Mouse (Mus musculus) subcutaneous adipose tissue, adult 2 months (tissue): Measurements from ENCODE around the gene Nfam1. TPM values are rescaled to one million over a fixed set of nuclear protein-coding genes. Genes with fewer than 3 reads are reported as not detected.

ENCODE experiments used
- polyA plus RNA-seq: library from polyadenylated mRNA; depleted of rRNA; stranded (reverse); fragments of >200 nt; gene quantifications from 2 replicates; pipeline ENCODE4 v1.2.3, GENCODE M21; 2012; ENCODE audit warnings: low replicate concordance; rRNA removed

The Nfam1 gene
- polyA plus RNA-seq, result 10.2 and 14.0 TPM in 2 replicates

DNA sequence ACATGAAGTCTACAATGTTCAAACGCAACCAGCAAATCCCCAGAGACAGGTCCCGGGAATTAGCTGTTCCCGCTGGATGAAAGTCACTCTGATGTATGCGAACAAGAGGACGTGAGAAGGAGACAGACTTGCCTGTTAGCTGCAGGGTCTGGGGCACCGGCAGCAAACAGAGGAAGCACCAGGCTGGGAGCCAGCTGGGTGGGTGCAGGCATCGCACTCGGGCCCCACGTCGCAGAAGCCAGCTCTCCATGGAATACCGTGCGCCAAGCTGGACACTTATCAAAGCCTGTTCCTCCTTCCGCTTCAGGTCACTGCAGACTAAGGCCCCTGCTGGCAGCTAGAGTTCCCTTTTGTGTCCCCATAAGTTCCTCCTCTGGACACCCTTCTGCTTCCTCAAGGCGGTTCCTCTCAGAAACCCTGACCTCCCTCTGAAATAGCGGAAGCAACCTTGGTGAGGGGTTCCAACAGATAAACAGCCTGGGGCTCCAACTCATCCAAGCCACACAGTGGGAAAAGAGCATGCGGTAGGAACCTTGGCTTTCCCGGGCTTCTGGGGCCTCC, at the start of gene Nfam1:
Nfam1 (minus strand) TSS at position 326 of the 561 bp plus-strand sequence.

DNA sequence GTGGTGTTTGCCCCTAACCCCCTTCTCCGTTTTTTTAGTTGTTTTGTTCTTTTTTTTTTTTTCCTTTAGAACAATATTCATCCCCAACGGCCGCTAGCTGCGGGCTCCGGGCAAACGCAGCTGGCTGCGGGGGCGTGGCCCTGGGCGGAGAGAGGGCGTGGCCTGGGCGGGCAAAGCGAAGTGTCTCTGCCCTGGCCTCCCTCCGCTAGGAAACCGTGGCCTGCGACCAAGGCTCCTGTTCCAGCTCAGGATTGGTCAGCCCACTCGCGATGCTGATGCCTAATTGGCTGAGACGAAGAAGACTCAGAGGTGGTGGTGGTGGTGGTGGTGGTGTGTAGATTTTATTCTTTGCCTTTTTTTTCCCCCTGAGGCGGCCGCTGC, 45.4 kb downstream of the Nfam1 start, which contains the start of gene Tcf20:
Tcf20 (minus strand) TSS at position 141 of the 381 bp plus-strand sequence.

Other genes with a start within 250 kb of the Nfam1 start
- gene Cyp2d26, start 239.0 kb downstream of the Nfam1 start, polyA plus RNA-seq, result 0.17 and 0.49 TPM in 2 replicates
- gene Tcf20, start 45.4 kb downstream of the Nfam1 start, polyA plus RNA-seq, result 17.1 and 20.2 TPM in 2 replicates
- gene Serhl, start 56.2 kb upstream of the Nfam1 start, polyA plus RNA-seq, result 79.8 and 124 TPM in 2 replicates
- 86.9 and 155 TPM in 2 replicates for gene Rrp7a, start 89.5 kb upstream of the Nfam1 start, polyA plus RNA-seq
- 54.5 and 96.4 TPM in 2 replicates for gene Poldip3, start 116.1 kb upstream of the Nfam1 start, polyA plus RNA-seq
- gene Cyb5r3, start 139.3 kb upstream of the Nfam1 start, polyA plus RNA-seq, result 299 and 374 TPM in 2 replicates
- gene A4galt, start 218.5 kb upstream of the Nfam1 start, polyA plus RNA-seq, result 33.5 and 133 TPM in 2 replicates